Mouse (Mus musculus): ENCODE results near the gene Ctrb1.

DNA sequence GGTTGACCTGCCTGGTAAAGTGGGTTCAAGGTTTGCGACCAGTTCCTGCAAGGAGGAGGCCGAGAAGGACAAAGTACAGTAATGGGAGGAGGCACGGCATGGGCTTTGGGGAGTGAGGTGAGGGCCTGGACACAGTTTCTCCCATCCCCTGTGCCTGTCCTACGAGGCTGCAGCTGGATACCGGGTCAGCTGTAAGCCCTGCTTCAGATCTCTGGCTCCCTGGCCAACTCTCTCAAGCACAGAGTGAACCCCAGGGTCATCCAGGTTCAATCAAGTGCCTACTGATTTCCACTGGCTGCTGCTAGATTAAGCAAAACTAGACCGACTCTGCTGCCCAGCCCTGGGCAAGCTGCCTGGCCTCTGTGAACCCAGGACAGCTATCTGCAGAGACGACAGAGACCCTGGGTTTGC is 49.5 kb upstream of the Ctrb1 start:
- no peak for TF ChIP-seq POLR2A (IDR thresholded peaks at IDR 0.05; ENCODE audit: extremely low read depth, insufficient read depth, low read length)
- TF ChIP-seq CTCF (IDR thresholded peaks at IDR 0.05; ENCODE audit: low read depth, low read length), result no peak

Measured in liver, adult 2 months (tissue).